Mouse (Mus musculus) myocyte (in vitro differentiated cells): ENCODE measurements around the gene Gcgr. TPM values are rescaled to one million over a fixed set of nuclear protein-coding genes. Genes with fewer than 3 reads are reported as not detected.

Experiments
- H3K27me3 ChIP-seq: one replicate; pipeline ENCODE4 v1.6.1; 2011; ENCODE audit not compliant: control insufficient read depth, insufficient read depth, insufficient read length
- H3K36me3 ChIP-seq: one replicate; pipeline ENCODE4 v1.6.1; 2011; ENCODE audit not compliant: control insufficient read depth, insufficient read depth
- H3K4me2 ChIP-seq: one replicate; pipeline ENCODE4 v1.6.1; 2011; ENCODE audit warnings: low read depth, control low read depth
- H3K4me3 ChIP-seq: one replicate; pipeline ENCODE4 v1.5.1; 2011; ENCODE audit warnings: mild to moderate bottlenecking, control low read depth, moderate library complexity
- H3K79me2 ChIP-seq: one replicate; pipeline ENCODE4 v1.6.1; 2011; ENCODE audit not compliant: control insufficient read depth, insufficient read depth
- H3ac ChIP-seq: one replicate; pipeline ENCODE4 v1.6.1; 2011; ENCODE audit not compliant: control insufficient read depth, insufficient read length
- CEBPB ChIP-seq: IDR thresholded peaks from 2 replicates; pipeline ENCODE4 v1.6.1; 2011; ENCODE audit warnings: mild to moderate bottlenecking, moderate library complexity; ENCODE audit not compliant: poor library complexity, insufficient read depth, severe bottlenecking
- E2F4 ChIP-seq: IDR thresholded peaks from one replicate; pipeline ENCODE4 v1.6.1; 2011; ENCODE audit warnings: mild to moderate bottlenecking, control low read depth, moderate library complexity; ENCODE audit not compliant: insufficient read depth
- MAX ChIP-seq: IDR thresholded peaks from one replicate; pipeline ENCODE4 v1.6.1; 2011; ENCODE audit warnings: low read depth, mild to moderate bottlenecking, control low read depth
- MYOD1 ChIP-seq, 3 experiments: IDR thresholded peaks; one replicate each; pipeline ENCODE4 v1.6.1; 2011; ENCODE audit warnings: control low read depth in 2 of 3, low read depth in 2 of 3, mild to moderate bottlenecking in 2 of 3, moderate library complexity in 1 of 3; ENCODE audit not compliant: insufficient read length in 2 of 3, control insufficient read depth in 1 of 3
- MYOG ChIP-seq, 3 experiments: IDR thresholded peaks; one replicate each; pipeline ENCODE4 v1.6.1; 2011; ENCODE audit warnings: control low read depth in 2 of 3, low read depth in 2 of 3, mild to moderate bottlenecking in 2 of 3; ENCODE audit not compliant: insufficient read length in 2 of 3, control insufficient read depth in 1 of 3, insufficient read depth in 1 of 3
- POLR2A ChIP-seq: IDR thresholded peaks from one replicate; pipeline ENCODE4 v1.6.1; 2011; ENCODE audit warnings: low read depth, mild to moderate bottlenecking, control low read depth, moderate library complexity; ENCODE audit not compliant: insufficient read length
- POLR2AphosphoS2 ChIP-seq: IDR thresholded peaks from one replicate; pipeline ENCODE4 v1.6.1; 2011; ENCODE audit warnings: low read depth, control low read depth; ENCODE audit not compliant: insufficient read length
- REST ChIP-seq: IDR thresholded peaks from one replicate; pipeline ENCODE4 v1.6.1; 2011; ENCODE audit warnings: mild to moderate bottlenecking, control low read depth, moderate library complexity; ENCODE audit not compliant: insufficient read depth, insufficient read length
- SRF ChIP-seq: IDR thresholded peaks from one replicate; pipeline ENCODE4 v1.6.1; 2011; ENCODE audit warnings: low read depth; ENCODE audit not compliant: control insufficient read depth, insufficient read length
- TCF12 ChIP-seq: IDR thresholded peaks from one replicate; pipeline ENCODE4 v1.6.1; 2011; ENCODE audit warnings: mild to moderate bottlenecking, control low read depth; ENCODE audit not compliant: poor library complexity, insufficient read depth, severe bottlenecking
- TCF3 ChIP-seq: IDR thresholded peaks from one replicate; pipeline ENCODE4 v1.6.1; 2011; ENCODE audit warnings: low read depth, control low read depth; ENCODE audit not compliant: insufficient read length
- USF1 ChIP-seq: IDR thresholded peaks from one replicate; pipeline ENCODE4 v1.6.1; 2011; ENCODE audit warnings: low read depth, mild to moderate bottlenecking, control low read depth, moderate library complexity
- polyA plus RNA-seq: library from polyadenylated mRNA; unstranded; fragments of >200 nt; fragmentation: generic; extraction: Trizol; gene quantifications from one replicate; pipeline ENCODE4 v1.2.1, GENCODE M21; 2012; ENCODE audit warnings: missing spikeins

Gcgr gene
- polyA plus RNA-seq, 1 experiment, result 0.05 TPM

DNA sequence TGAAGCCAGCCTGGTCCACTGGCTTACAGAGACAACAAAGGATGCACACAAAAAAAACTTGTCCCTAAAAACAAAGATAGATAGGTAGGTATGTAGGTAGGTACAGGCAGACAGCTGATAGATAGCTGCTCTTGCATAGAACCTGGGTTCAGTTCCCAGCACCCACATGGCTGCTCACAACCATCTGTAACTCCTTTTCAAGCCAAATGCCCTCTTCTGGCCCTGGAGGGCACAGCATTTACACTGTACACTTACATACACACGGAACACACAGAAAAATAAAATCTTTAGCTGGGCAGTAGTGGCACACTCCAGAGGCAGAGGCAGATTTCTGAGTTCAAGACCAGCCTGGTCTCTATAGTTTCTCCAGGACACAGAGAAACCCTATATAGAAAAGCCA is 53.4 kb downstream of the Gcgr start:
- H3ac ChIP-seq, result no peak overlapping the region
- H3K36me3 ChIP-seq, result peaks cover 21% of the 10 kb centered on the region
- peaks cover 20% of the 10 kb centered on the region for H3K79me2 ChIP-seq

DNA sequence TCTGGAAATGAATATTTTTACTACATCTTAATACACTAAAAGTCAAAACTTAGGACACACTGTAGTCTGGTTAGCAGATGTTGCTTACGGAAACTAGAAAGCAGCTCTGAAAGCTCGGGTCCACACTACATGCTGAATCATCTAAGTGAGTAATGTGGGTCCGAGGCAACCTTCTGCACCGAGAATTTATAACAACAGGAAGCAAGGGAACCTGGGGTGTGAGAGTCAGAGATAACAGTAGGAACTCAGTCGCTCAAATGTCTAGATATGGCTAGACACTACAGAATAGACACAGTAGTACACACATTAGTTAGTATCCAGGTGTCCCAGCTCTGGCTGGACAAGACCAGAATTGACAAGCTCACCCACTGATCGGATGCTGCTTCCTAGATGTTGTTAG is 58.0 kb downstream of the Gcgr start:
- Histone ChIP-seq H3K36me3 (peaks cover 34% of the 10 kb centered on the region), H3K4me3 (no peak overlapping the region), H3ac (no peak overlapping the region), H3K79me2 (peaks cover 27% of the 10 kb centered on the region), H3K27me3 (no peaks in the 10 kb centered on the region), H3K4me2 (no peak overlapping the region)
- TF ChIP-seq TCF3, result no peak
- no peak for TF ChIP-seq USF1
- no peak for TF ChIP-seq TCF12
- no peak for TF ChIP-seq POLR2A
- no peak for TF ChIP-seq MYOG (IDR thresholded peaks at IDR 0.05; ENCODE audit: control insufficient read depth in 1 of 3, insufficient read depth in 1 of 3, insufficient read length in 2 of 3, low read depth in 2 of 3)
- TF ChIP-seq REST, result no peak
- no peak for TF ChIP-seq CEBPB
- no peak for TF ChIP-seq SRF
- no peak for TF ChIP-seq MYOD1 (IDR thresholded peaks at IDR 0.05; ENCODE audit: control insufficient read depth in 1 of 3, insufficient read length in 2 of 3, low read depth in 2 of 3)
- TF ChIP-seq E2F4, result no peak
- no peak for TF ChIP-seq POLR2AphosphoS2
- TF ChIP-seq MAX, result no peak

More for the DNA sequence above, 53.4 kb downstream of the Gcgr start:
- H3K27me3 ChIP-seq, result no peaks in the 10 kb centered on the region
- H3K4me3 ChIP-seq, result no peak overlapping the region
- no peak for TF ChIP-seq MAX
- TF ChIP-seq SRF, result no peak
- no peak for TF ChIP-seq MYOG (IDR thresholded peaks at IDR 0.05; ENCODE audit: control insufficient read depth in 1 of 3, insufficient read depth in 1 of 3, insufficient read length in 2 of 3, low read depth in 2 of 3)
- no peak for TF ChIP-seq E2F4
- no peak overlapping the region for H3K4me2 ChIP-seq

Other genes starting within 250 kb of the Gcgr start
- gene Actg1, start 182.2 kb upstream of the Gcgr start, polyA plus RNA-seq, result 2,358 TPM
- 1.1 TPM for gene Fscn2, start 169.2 kb upstream of the Gcgr start, polyA plus RNA-seq
- gene Faap100, start 151.9 kb upstream of the Gcgr start, polyA plus RNA-seq, result 12.3 TPM
- gene Nploc4, start 93.0 kb upstream of the Gcgr start, polyA plus RNA-seq, result 61.8 TPM
- gene Tspan10, start 88.1 kb upstream of the Gcgr start, polyA plus RNA-seq, result not detected
- gene Pde6g, start 77.2 kb upstream of the Gcgr start, polyA plus RNA-seq, result 0.18 TPM
- gene Oxld1, start 72.6 kb upstream of the Gcgr start, polyA plus RNA-seq, result 17.4 TPM
- 11.4 TPM for gene Ccdc137, start 72.6 kb upstream of the Gcgr start, polyA plus RNA-seq
- gene Arl16, start 63.1 kb upstream of the Gcgr start, polyA plus RNA-seq, result 15.6 TPM
- 218 TPM for gene Mrpl12, start 46.1 kb upstream of the Gcgr start, polyA plus RNA-seq
- 43.8 TPM for gene Slc25a10, start 38.9 kb upstream of the Gcgr start, polyA plus RNA-seq
- gene Mcrip1, start 19.0 kb downstream of the Gcgr start, polyA plus RNA-seq, result 237 TPM
- 1.0 TPM for gene Ppp1r27, start 20.4 kb downstream of the Gcgr start, polyA plus RNA-seq
- 444 TPM for gene P4hb, start 42.6 kb downstream of the Gcgr start, polyA plus RNA-seq
- gene Arhgdia, start 50.9 kb downstream of the Gcgr start, polyA plus RNA-seq, result 837 TPM
- gene Alyref, start 67.7 kb downstream of the Gcgr start, polyA plus RNA-seq, result 113 TPM
- gene Anapc11, start 67.7 kb downstream of the Gcgr start, polyA plus RNA-seq, result 184 TPM
- 0.32 TPM for gene Npb, start 77.8 kb downstream of the Gcgr start, polyA plus RNA-seq
- gene Pcyt2, start 87.2 kb downstream of the Gcgr start, polyA plus RNA-seq, result 117 TPM
- gene Sirt7, start 94.5 kb downstream of the Gcgr start, polyA plus RNA-seq, result 29.9 TPM
- 43.1 TPM for gene Mafg, start 102.9 kb downstream of the Gcgr start, polyA plus RNA-seq
- 56.9 TPM for gene Pycr1, start 113.1 kb downstream of the Gcgr start, polyA plus RNA-seq
- 4.6 TPM for gene Myadml2, start 117.5 kb downstream of the Gcgr start, polyA plus RNA-seq
- 0.19 TPM for gene Notum, start 130.5 kb downstream of the Gcgr start, polyA plus RNA-seq
- 65.9 TPM for gene Aspscr1, start 142.3 kb downstream of the Gcgr start, polyA plus RNA-seq
- gene Cenpx, start 183.0 kb downstream of the Gcgr start, polyA plus RNA-seq, result 42.5 TPM
- 10.6 TPM for gene Lrrc45, start 183.2 kb downstream of the Gcgr start, polyA plus RNA-seq
- gene Rac3, start 190.8 kb downstream of the Gcgr start, polyA plus RNA-seq, result 1.9 TPM
- gene Dcxr, start 196.6 kb downstream of the Gcgr start, polyA plus RNA-seq, result 21.2 TPM
- 183 TPM for gene Cbr2, start 201.4 kb downstream of the Gcgr start, polyA plus RNA-seq
- gene Hmga1b, start 232.1 kb downstream of the Gcgr start, polyA plus RNA-seq, result 130 TPM